ENCODE assay signal across 36 mouse cellular contexts in the genomic region with DNA sequence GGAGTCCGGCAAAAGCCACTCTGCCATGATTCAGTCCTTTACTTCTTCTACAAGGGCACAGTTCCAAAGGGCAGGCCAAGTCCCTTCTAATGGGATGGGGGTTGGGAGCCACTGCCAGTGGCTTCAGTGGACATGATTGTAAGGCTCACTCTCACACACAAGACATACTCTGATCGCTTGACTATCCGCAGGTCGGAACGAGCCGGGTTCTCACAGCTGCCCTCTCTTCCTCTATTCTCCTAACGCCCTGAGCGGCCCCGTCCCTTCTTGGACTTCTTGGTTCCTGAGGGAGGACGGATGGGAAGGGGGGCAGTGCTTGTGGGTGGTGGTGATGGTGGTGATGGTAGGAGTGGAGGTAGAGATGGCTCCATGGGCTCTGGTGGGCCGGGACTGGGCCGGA. TPM values are rescaled to one million over a fixed set of nuclear protein-coding genes. Genes with fewer than 3 reads are reported as not detected.
"Had no signal": no experiment of that assay in that cellular context is flagged by ENCODE, and none has a peak within 500 bp of the region (broad histone marks: within the 10 kb centered on the region; RNA-seq: fewer than 3 reads in every experiment).

No protein-coding gene starts in this region.

- DNase-seq: gastrocnemius, postnatal 14 days; gastrocnemius, postnatal 36 days; heart, postnatal 14 days; heart, postnatal 36 days; kidney, adult 11 months; kidney, adult 2 months; kidney, adult 9 months; kidney, postnatal 14 days; kidney, postnatal 36 days; liver; liver, embryonic 13.5 days had no signal

- H3K9me3 ChIP-seq: heart, embryonic 10.5 days; heart, embryonic 12.5 days; heart, embryonic 15.5 days; hindbrain, embryonic 13.5 days; hindbrain, embryonic 15.5 days; kidney, embryonic 15.5 days; limb, embryonic 10.5 days; limb, embryonic 12.5 days; liver, embryonic 13.5 days; liver, embryonic 15.5 days had no signal

- H3K4me2 ChIP-seq: heart, embryonic 12.5 days; heart, embryonic 15.5 days; hindbrain, embryonic 13.5 days; hindbrain, embryonic 15.5 days; kidney, embryonic 15.5 days; limb, embryonic 12.5 days; liver, embryonic 11.5 days; liver, embryonic 13.5 days; liver, embryonic 15.5 days had no signal

- H3K4me1 ChIP-seq: limb, embryonic 12.5 days had no signal

- H3K4me3 ChIP-seq: heart, embryonic 12.5 days; heart, embryonic 15.5 days; hindbrain, embryonic 13.5 days; hindbrain, embryonic 15.5 days; kidney, embryonic 15.5 days; layer of hippocampus, adult 2 months; left cerebral cortex, adult 2 months; limb, embryonic 10.5 days; limb, embryonic 12.5 days; liver, embryonic 13.5 days; liver, embryonic 15.5 days had no signal

- H3K27me3 ChIP-seq: heart, embryonic 12.5 days; heart, embryonic 15.5 days; hindbrain, embryonic 13.5 days; hindbrain, embryonic 15.5 days; kidney, embryonic 15.5 days; limb, embryonic 12.5 days; liver, embryonic 13.5 days; liver, embryonic 15.5 days had no signal

- ATAC-seq: hindbrain, postnatal 0 days; intestine, embryonic 16.5 days had no signal

- H3K27ac ChIP-seq: heart, embryonic 15.5 days; hindbrain, embryonic 15.5 days; hindbrain, postnatal 0 days; left cerebral cortex, adult 2 months; limb, embryonic 10.5 days; limb, embryonic 12.5 days had no signal

- H3K9ac ChIP-seq: heart, embryonic 12.5 days; heart, embryonic 15.5 days; hindbrain, embryonic 15.5 days; kidney, embryonic 15.5 days; liver, embryonic 13.5 days; liver, embryonic 15.5 days had no signal

RNA-seq across cellular contexts. Expression of a gene that starts 3.4 kb away (rescaled TPM):
- total RNA-seq: gastrocnemius, adult 18-20 months had no signal

RNA-seq across cellular contexts. Expression of a gene that starts 12.9 kb away (rescaled TPM):
- total RNA-seq: gastrocnemius, adult 18-20 months; gastrocnemius, adult 8-10 months; gastrocnemius, postnatal 36 days; heart, adult 8-10 months; heart, postnatal 14 days; hematopoietic stem cell, adult 5-6 weeks; hindbrain, postnatal 0 days; left cerebral cortex, postnatal 36 days had no signal
- polyA plus RNA-seq: heart, embryonic 10.5 days; heart, embryonic 15.5 days; hindbrain, embryonic 11.5 days; intestine, embryonic 14.5 days had no signal

RNA-seq across cellular contexts. Expression of a gene that starts 17.2 kb away (rescaled TPM):
- total RNA-seq: gastrocnemius, adult 18-20 months; gastrocnemius, adult 8-10 months; gastrocnemius, postnatal 14 days; gastrocnemius, postnatal 36 days; heart, adult 8-10 months; heart, postnatal 14 days; heart, postnatal 36 days; hematopoietic stem cell, adult 5-6 weeks; layer of hippocampus, postnatal 10 days; layer of hippocampus, postnatal 25 days; left cerebral cortex, adult 2 months; left cerebral cortex, postnatal 14 days; left cerebral cortex, postnatal 36 days had no signal
- polyA plus RNA-seq: heart, embryonic 10.5 days; heart, embryonic 12.5 days; heart, embryonic 15.5 days; hindbrain, embryonic 11.5 days; hindbrain, embryonic 13.5 days; intestine, embryonic 14.5 days; kidney, embryonic 15.5 days; large intestine, adult 2 months; limb, embryonic 10.5 days; limb, embryonic 12.5 days; liver, embryonic 11.5 days; liver, embryonic 13.5 days; liver, embryonic 15.5 days had no signal
